ENCODE assay signal across 17 mouse cellular contexts in the genomic region with DNA sequence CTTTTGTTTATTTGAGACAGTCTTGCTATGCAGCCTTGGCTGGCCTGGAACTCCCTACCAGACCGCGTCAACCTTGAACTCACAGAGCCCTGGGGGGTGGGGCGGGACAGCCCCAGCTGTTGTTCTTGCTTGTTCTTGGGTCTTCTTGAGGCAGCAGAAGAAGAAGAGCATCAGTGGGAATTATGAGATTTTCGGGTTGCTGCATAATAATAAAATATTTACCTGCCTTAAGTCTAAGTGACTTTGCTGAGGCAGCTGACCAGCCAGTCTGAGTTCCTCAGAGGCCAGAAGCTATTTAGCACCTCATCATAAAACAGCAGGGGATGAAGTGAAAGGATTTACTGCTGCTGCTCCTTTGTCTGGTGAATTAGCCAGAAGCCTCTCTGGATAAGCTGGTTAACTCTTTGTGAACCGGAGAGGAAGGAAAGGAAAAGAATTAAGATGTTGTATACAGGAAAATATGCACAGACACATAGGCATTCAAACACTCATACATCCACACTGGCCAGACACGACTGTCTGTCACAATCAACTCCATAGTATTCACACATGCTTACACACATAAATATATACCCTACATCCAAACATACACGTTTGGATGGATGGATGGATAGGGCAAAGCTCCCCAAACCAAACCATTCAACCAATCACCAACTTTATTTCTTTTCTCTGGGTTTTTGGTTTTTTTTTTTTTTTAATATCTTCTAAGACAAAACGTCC. TPM values are rescaled to one million over a fixed set of nuclear protein-coding genes. Genes with fewer than 3 reads are reported as not detected.
DNase-seq lines count a peak whose midpoint lies in the region; ATAC-seq lines count a peak whose summit lies in the region.
"Had no signal": no experiment of that assay in that cellular context is flagged by ENCODE, and none has a peak within 500 bp of the region (broad histone marks: within the 10 kb centered on the region; RNA-seq: fewer than 3 reads in every experiment).

No protein-coding gene starts in this region.

- no peak for ATAC-seq in forebrain, embryonic 14.5 days
- no peak for ATAC-seq in forebrain, embryonic 15.5 days (replicated peaks)
- ATAC-seq in midbrain, embryonic 13.5 days = 0 out of 2 replicates have a peak, but pooled peaks have one; percentile 69

- DNase-seq in forebrain, embryonic 14.5 days (ENCODE audit: low spot score) = peak; percentile 21
- DNase-seq in ES-CJ7 (ENCODE audit: low read depth, low spot score) = peak; percentile 94
- peak; percentile 20 for DNase-seq in embryonic facial prominence, embryonic 10.5 days (ENCODE audit: low spot score)
- DNase-seq in thymus, adult 18-20 months = no peak
- no peak for DNase-seq in thymus, postnatal 14 days
- no peak for DNase-seq in right cerebral cortex, adult 2 months (ENCODE audit: low spot score in 2 of 2)
- DNase-seq: cerebellum, postnatal 14 days; heart, postnatal 14 days; kidney, adult 9 months; layer of hippocampus, adult 9-11 months; liver; thymus, postnatal 25 days had no signal

- H3K4me1 ChIP-seq in forebrain, embryonic 14.5 days (ENCODE audit: control insufficient read depth, insufficient read depth, low read length) = no peaks in the 10 kb centered on the region
- H3K4me1 ChIP-seq in forebrain, embryonic 15.5 days = 0 out of 2 replicates have a peak, but pooled peaks cover 6% of the 10 kb centered on the region
- 0 out of 2 replicates have a peak, but pooled peaks cover 1% of the 10 kb centered on the region for H3K4me1 ChIP-seq in embryonic facial prominence, embryonic 10.5 days
- peaks cover 11% of the 10 kb centered on the region for H3K4me1 ChIP-seq in midbrain, embryonic 13.5 days (replicated peaks)

- H3K9ac ChIP-seq in forebrain, embryonic 14.5 days (ENCODE audit: low read length) = 0 out of 2 replicates have a peak overlapping the region, but pooled peaks have one; percentile 3
- H3K9ac ChIP-seq in forebrain, embryonic 15.5 days (replicated peaks) = no peak overlapping the region
- H3K9ac ChIP-seq in midbrain, embryonic 13.5 days (replicated peaks) = no peak overlapping the region

- H3K27ac ChIP-seq in forebrain, embryonic 14.5 days (ENCODE audit: low read depth, low read length) = no peak overlapping the region
- H3K27ac ChIP-seq in forebrain, embryonic 15.5 days (replicated peaks) = no peak overlapping the region
- H3K27ac ChIP-seq in embryonic facial prominence, embryonic 10.5 days (replicated peaks) = no peak overlapping the region
- H3K27ac ChIP-seq in midbrain, embryonic 13.5 days = peak overlapping the region; percentile 59

- no peaks in the 10 kb centered on the region for H3K27me3 ChIP-seq in forebrain, embryonic 14.5 days (replicated peaks; ENCODE audit: control insufficient read depth, insufficient read depth, low read length)
- H3K27me3 ChIP-seq in forebrain, embryonic 15.5 days = 0 out of 2 replicates have a peak, but pooled peaks cover 3% of the 10 kb centered on the region
- no peaks in the 10 kb centered on the region for H3K27me3 ChIP-seq in embryonic facial prominence, embryonic 10.5 days (replicated peaks; ENCODE audit: low read depth, poor library complexity, severe bottlenecking)
- H3K27me3 ChIP-seq in midbrain, embryonic 13.5 days = no peaks in the 10 kb centered on the region
- H3K27me3 ChIP-seq: megakaryocyte, embryonic 14.5 days had no signal

- H3K4me3 ChIP-seq in forebrain, embryonic 14.5 days (ENCODE audit: low read depth, low read length) = no peak overlapping the region
- no peak overlapping the region for H3K4me3 ChIP-seq in forebrain, embryonic 15.5 days
- no peak overlapping the region for H3K4me3 ChIP-seq in embryonic facial prominence, embryonic 10.5 days
- no peak overlapping the region for H3K4me3 ChIP-seq in midbrain, embryonic 13.5 days (replicated peaks)
- H3K4me3 ChIP-seq: erythroblast, embryonic 14.5 days; megakaryocyte, embryonic 14.5 days had no signal

- WGBS in forebrain, embryonic 14.5 days = 10% methylated on average over 8 of the region's 8 CpGs
- 11% methylated on average over 8 of the region's 8 CpGs for WGBS in forebrain, embryonic 15.5 days
- 15% methylated on average over 8 of the region's 8 CpGs for WGBS in embryonic facial prominence, embryonic 10.5 days
- 6% methylated on average over 8 of the region's 8 CpGs for WGBS in midbrain, embryonic 13.5 days

- no peak overlapping the region for H3K4me2 ChIP-seq in forebrain, embryonic 14.5 days (ENCODE audit: low read length)
- no peak overlapping the region for H3K4me2 ChIP-seq in forebrain, embryonic 15.5 days (replicated peaks)
- no peak overlapping the region for H3K4me2 ChIP-seq in midbrain, embryonic 13.5 days (replicated peaks)

- no peaks in the 10 kb centered on the region for H3K9me3 ChIP-seq in forebrain, embryonic 14.5 days (replicated peaks; ENCODE audit: control insufficient read depth, low read length)
- H3K9me3 ChIP-seq in forebrain, embryonic 15.5 days = no peaks in the 10 kb centered on the region
- H3K9me3 ChIP-seq in embryonic facial prominence, embryonic 10.5 days = no peaks in the 10 kb centered on the region
- H3K9me3 ChIP-seq in midbrain, embryonic 13.5 days = no peaks in the 10 kb centered on the region
- H3K9me3 ChIP-seq: megakaryocyte, embryonic 14.5 days had no signal

- peaks cover 9% of the 10 kb centered on the region; the same call in 1 of the 2 replicates for H3K36me3 ChIP-seq in forebrain, embryonic 14.5 days (ENCODE audit: control insufficient read depth, insufficient read depth, low read length)
- H3K36me3 ChIP-seq in forebrain, embryonic 15.5 days = peaks cover 10% of the 10 kb centered on the region
- H3K36me3 ChIP-seq in embryonic facial prominence, embryonic 10.5 days (replicated peaks) = 0 out of 2 replicates have a peak, but pooled peaks cover 10% of the 10 kb centered on the region
- H3K36me3 ChIP-seq in midbrain, embryonic 13.5 days = peaks cover 8% of the 10 kb centered on the region

RNA-seq across cellular contexts. Expression of a gene that starts 6.4 kb away (rescaled TPM):
- polyA plus RNA-seq in forebrain, embryonic 14.5 days (2014; fragmentation: Nextera tagmentation; extraction: Ambion mirVana) = 55.0 and 68.2 TPM in 2 replicates
- polyA plus RNA-seq in forebrain, embryonic 15.5 days (2015; fragmentation: Nextera tagmentation; extraction: Ambion mirVana) = 46.1 and 48.5 TPM in 2 replicates
- 34.8 and 34.9 TPM in 2 replicates for polyA plus RNA-seq in embryonic facial prominence, embryonic 10.5 days (2016; fragmentation: Nextera tagmentation; extraction: Ambion mirVana)
- 46.6 and 53.3 TPM in 2 replicates for polyA plus RNA-seq in midbrain, embryonic 13.5 days (2015; fragmentation: Nextera tagmentation; extraction: Ambion mirVana)

RNA-seq across cellular contexts. Expression of a gene that starts 15.7 kb away (rescaled TPM):
- polyA plus RNA-seq in forebrain, embryonic 14.5 days (2014; fragmentation: Nextera tagmentation; extraction: Ambion mirVana) = not detected in 2 replicates
- polyA plus RNA-seq in forebrain, embryonic 15.5 days (2015; fragmentation: Nextera tagmentation; extraction: Ambion mirVana) = not detected in 2 replicates
- not detected in 2 replicates for polyA plus RNA-seq in embryonic facial prominence, embryonic 10.5 days (2016; fragmentation: Nextera tagmentation; extraction: Ambion mirVana)
- polyA plus RNA-seq in midbrain, embryonic 13.5 days (2015; fragmentation: Nextera tagmentation; extraction: Ambion mirVana) = not detected in 2 replicates
- polyA plus RNA-seq: erythroblast, embryonic 14.5 days; gonadal fat pad, adult 2 months had no signal

RNA-seq across cellular contexts. Expression of a gene that starts 41.8 kb away (rescaled TPM):
- polyA plus RNA-seq in forebrain, embryonic 14.5 days (2014; fragmentation: Nextera tagmentation; extraction: Ambion mirVana) = 3.0 and 3.2 TPM in 2 replicates
- 2.2 and 2.7 TPM in 2 replicates for polyA plus RNA-seq in forebrain, embryonic 15.5 days (2015; fragmentation: Nextera tagmentation; extraction: Ambion mirVana)
- 0.42 and 0.67 TPM in 2 replicates for polyA plus RNA-seq in embryonic facial prominence, embryonic 10.5 days (2016; fragmentation: Nextera tagmentation; extraction: Ambion mirVana)
- 1.3 and 1.4 TPM in 2 replicates for polyA plus RNA-seq in midbrain, embryonic 13.5 days (2015; fragmentation: Nextera tagmentation; extraction: Ambion mirVana)

Comparison
In these comparisons a context has a peak if more than half of its experiments do, and no peak if none do; other contexts are left out.
1. DNase-seq: peak in forebrain, embryonic 14.5 days (single experiment), ES-CJ7 (single experiment) and embryonic facial prominence, embryonic 10.5 days (single experiment); none in thymus, adult 18-20 months (0 of 2), thymus, postnatal 14 days (single experiment) and right cerebral cortex, adult 2 months (0 of 2).